Mouse (Mus musculus) R1 (cell line): ENCODE measurements around the gene Tbc1d14.

ENCODE experiments used
- DNase-seq: peaks from one replicate; pipeline ENCODE4 v3.0.0-alpha.2; 2018; ENCODE audit warnings: low read depth, low spot score

Tbc1d14 gene

GRCm38 (mm10) chr5:36578982-36579381, 14.1 kb downstream of the Tbc1d14 start:
- no peak for DNase-seq

- no peak for DNase-seq
Measured at GRCm38 (mm10) chr5:36576457-36576856, 16.6 kb downstream of the Tbc1d14 start.

- no peak for DNase-seq
Measured at GRCm38 (mm10) chr5:36575745-36576144, 17.3 kb downstream of the Tbc1d14 start.

- DNase-seq = peak; percentile 24
Measured at GRCm38 (mm10) chr5:36575227-36575626, 17.8 kb downstream of the Tbc1d14 start.

GRCm38 (mm10) chr5:36574147-36574870, 18.8 kb downstream of the Tbc1d14 start:
- peak; percentile 88 for DNase-seq

GRCm38 (mm10) chr5:36573354-36573753, 19.7 kb downstream of the Tbc1d14 start:
- peak; percentile 49 for DNase-seq

- peak; percentile 54 for DNase-seq
Measured at GRCm38 (mm10) chr5:36571371-36571770, 21.7 kb downstream of the Tbc1d14 start.

GRCm38 (mm10) chr5:36570546-36571245, 22.4 kb downstream of the Tbc1d14 start:
- no peak for DNase-seq

GRCm38 (mm10) chr5:36570098-36570497, 23.0 kb downstream of the Tbc1d14 start:
- DNase-seq = no peak

- DNase-seq = no peak
Measured at GRCm38 (mm10) chr5:36568118-36568517, 25.0 kb downstream of the Tbc1d14 start.

- no peak for DNase-seq
Measured at GRCm38 (mm10) chr5:36567627-36568026, 25.4 kb downstream of the Tbc1d14 start.

- no peak for DNase-seq
Measured at GRCm38 (mm10) chr5:36564530-36564929, 28.5 kb downstream of the Tbc1d14 start.

- peak; percentile 60 for DNase-seq
Measured at GRCm38 (mm10) chr5:36563741-36564140, 29.3 kb downstream of the Tbc1d14 start.

- DNase-seq = peak; percentile 73
Measured at GRCm38 (mm10) chr5:36562791-36563445, 30.2 kb downstream of the Tbc1d14 start.

- DNase-seq = no peak
Measured at GRCm38 (mm10) chr5:36561509-36561908, 31.6 kb downstream of the Tbc1d14 start.

- no peak for DNase-seq
Measured at GRCm38 (mm10) chr5:36560490-36560889, 32.6 kb downstream of the Tbc1d14 start.

GRCm38 (mm10) chr5:36559510-36560235, 33.4 kb downstream of the Tbc1d14 start:
- DNase-seq = no peak

GRCm38 (mm10) chr5:36559106-36559505, 34.0 kb downstream of the Tbc1d14 start:
- DNase-seq = no peak

- no peak for DNase-seq
Measured at GRCm38 (mm10) chr5:36558526-36558925, 34.5 kb downstream of the Tbc1d14 start.

- DNase-seq = no peak
Measured at GRCm38 (mm10) chr5:36557584-36558308, 35.3 kb downstream of the Tbc1d14 start.

- DNase-seq = peak; percentile 85
Measured at GRCm38 (mm10) chr5:36556906-36557305, 36.2 kb downstream of the Tbc1d14 start.
